Mouse (Mus musculus): ENCODE results near the gene Kctd3.
"Not testable (repeated sequence)": the region's sequence is repeated elsewhere in the genome, so short reads cannot be mapped to it uniquely, and the experiment has no call there.

DNA sequence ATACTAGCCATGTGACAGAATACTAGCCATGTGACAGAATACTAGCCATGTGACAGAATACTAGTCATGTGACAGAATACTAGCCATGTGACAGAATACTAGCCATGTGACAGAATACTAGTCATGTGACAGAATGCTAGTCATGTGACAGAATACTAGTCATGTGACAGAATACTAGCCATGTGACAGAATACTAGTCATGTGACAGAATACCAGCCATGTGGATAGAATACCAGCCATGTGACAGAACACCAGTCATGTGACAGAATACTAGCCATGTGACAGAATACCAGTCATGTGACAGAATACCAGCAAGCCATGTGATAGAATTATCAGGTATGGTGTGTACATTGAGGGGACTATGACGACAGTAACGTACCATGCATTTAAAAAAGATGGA is 25.2 kb upstream of the Kctd3 start:
- TF ChIP-seq CTCF (IDR thresholded peaks at IDR 0.05; ENCODE audit: insufficient read depth, low read length); POLR2A (IDR thresholded peaks at IDR 0.05; ENCODE audit: borderline replicate concordance, extremely low read depth, low read depth, low read length): not testable (repeated sequence)
